Mouse (Mus musculus) embryonic facial prominence, embryonic 13.5 days (tissue): Measurements from ENCODE around the gene Pdp2. TPM values are rescaled to one million over a fixed set of nuclear protein-coding genes. Genes with fewer than 3 reads are reported as not detected.
"Not testable (repeated sequence)": the region's sequence is repeated elsewhere in the genome, so short reads cannot be mapped to it uniquely, and the experiment has no call there.

Source experiments
- ATAC-seq: fragments of 200-750 bp; cut with Nextera tagmentation; 2 replicates; pipeline ENCODE4 v1.8.0; 2017; ENCODE audit warnings: low read depth; ENCODE audit not compliant: insufficient number of reproducible peaks, insufficient read depth, low FRiP score, low TSS enrichment
- H3K27ac ChIP-seq: fragments of 300-500 bp; sonication (generic); 2 replicates; pipeline ENCODE4 v1.5.1; 2015; ENCODE audit warnings: moderate library complexity, mild to moderate bottlenecking, inconsistent platforms
- H3K27me3 ChIP-seq: fragments of 300-500 bp; sonication (generic); 2 replicates; pipeline ENCODE4 v1.6.1; 2015; ENCODE audit warnings: mild to moderate bottlenecking, inconsistent platforms
- H3K36me3 ChIP-seq: fragments of 300-500 bp; sonication (generic); 2 replicates; pipeline ENCODE4 v1.6.1; 2015; ENCODE audit warnings: mild to moderate bottlenecking, inconsistent platforms
- H3K4me1 ChIP-seq: fragments of 300-500 bp; sonication (generic); 2 replicates; pipeline ENCODE4 v1.6.1; 2015; ENCODE audit warnings: inconsistent platforms
- H3K4me2 ChIP-seq: fragments of 300-500 bp; sonication (generic); 2 replicates; pipeline ENCODE4 v1.6.1; 2015; ENCODE audit warnings: moderate library complexity, mild to moderate bottlenecking, inconsistent platforms
- H3K4me3 ChIP-seq: fragments of 300-500 bp; sonication (generic); 2 replicates; pipeline ENCODE4 v1.5.1; 2015; ENCODE audit warnings: mild to moderate bottlenecking, inconsistent platforms
- H3K9ac ChIP-seq: fragments of 300-500 bp; sonication (generic); 2 replicates; pipeline ENCODE4 v1.6.1; 2015; ENCODE audit warnings: mild to moderate bottlenecking, inconsistent platforms
- H3K9me3 ChIP-seq: fragments of 300-500 bp; sonication (generic); 2 replicates; pipeline ENCODE4 v1.6.1; 2016; ENCODE audit warnings: inconsistent platforms
- WGBS: fragments of 180-500 bp; shearing (Covaris S2); methylation state at CpG from one replicate; pipeline ENCODE4 v1.1.7; 2015; ENCODE audit warnings: mixed read lengths; 5-methylcytosine and 5-hydroxymethylcytosine counted together
- polyA plus RNA-seq: library from polyadenylated mRNA; unstranded; fragments of >200 nt; fragmentation: Nextera tagmentation; extraction: Ambion mirVana; gene quantifications from 2 replicates; pipeline ENCODE4 v1.2.1, GENCODE M21; 2015

The Pdp2 gene
- polyA plus RNA-seq, 1 experiment from 2014 or later, result 11.0 TPM

- Histone ChIP-seq H3K4me3 (no peak overlapping the region), H3K36me3 (peaks cover 16% of the 10 kb centered on the region), H3K9ac (no peak overlapping the region), H3K9me3 (no peaks in the 10 kb centered on the region), H3K4me1 (peaks cover 18% of the 10 kb centered on the region), H3K4me2 (no peak overlapping the region), H3K27me3 (peaks cover 23% of the 10 kb centered on the region), H3K27ac (no peak overlapping the region)
- no peak for ATAC-seq
- WGBS, result 57% methylated on average over 9 of the region's 9 CpGs
These were observed 42.0 kb downstream of the Pdp2 start for GRCm38 (mm10) chr8:104633156-104633744.

GRCm38 (mm10) chr8:104635004-104635710 is 43.9 kb downstream of the Pdp2 start:
- no peak for ATAC-seq
- Histone ChIP-seq H3K4me2 (no peak overlapping the region), H3K4me3 (no peak overlapping the region), H3K9ac (no peak overlapping the region), H3K4me1 (peaks cover 22% of the 10 kb centered on the region), H3K27me3 (peaks cover 10% of the 10 kb centered on the region), H3K36me3 (peaks cover 31% of the 10 kb centered on the region), H3K27ac (no peak overlapping the region), H3K9me3 (no peaks in the 10 kb centered on the region)
- WGBS, result 91% methylated on average over 3 of the region's 3 CpGs

- Histone ChIP-seq H3K27me3 (no peaks in the 10 kb centered on the region), H3K9me3 (no peaks in the 10 kb centered on the region), H3K4me2 (no peak overlapping the region), H3K27ac (no peak overlapping the region), H3K36me3 (peaks cover 31% of the 10 kb centered on the region), H3K9ac (no peak overlapping the region), H3K4me3 (no peak overlapping the region), H3K4me1 (peaks cover 20% of the 10 kb centered on the region)
- no peak for ATAC-seq
- WGBS, result 90% methylated on average over 6 of the region's 6 CpGs
These were observed 46.8 kb downstream of the Pdp2 start for GRCm38 (mm10) chr8:104638010-104638409.

GRCm38 (mm10) chr8:104640241-104640640 is 49.0 kb downstream of the Pdp2 start:
- Histone ChIP-seq H3K27ac (no peak overlapping the region), H3K36me3 (peaks cover 25% of the 10 kb centered on the region), H3K27me3 (no peaks in the 10 kb centered on the region), H3K9ac (peak overlapping the region; percentile 85), H3K4me1 (peaks cover 20% of the 10 kb centered on the region), H3K4me2 (peak overlapping the region; percentile 87), H3K9me3 (no peaks in the 10 kb centered on the region), H3K4me3 (peak overlapping the region; percentile 83)
- no peak for ATAC-seq
- WGBS, result 91% methylated on average over 7 of the region's 7 CpGs

- Histone ChIP-seq H3K36me3 (peaks cover 19% of the 10 kb centered on the region), H3K27me3 (no peaks in the 10 kb centered on the region), H3K4me1 (peaks cover 20% of the 10 kb centered on the region), H3K9ac (peak overlapping the region; percentile 85), H3K27ac (no peak overlapping the region), H3K9me3 (no peaks in the 10 kb centered on the region), H3K4me3 (peak overlapping the region; percentile 83), H3K4me2 (peak overlapping the region; percentile 87)
- 7% methylated on average over 25 of the region's 25 CpGs for WGBS
- no peak for ATAC-seq
These were observed 49.6 kb downstream of the Pdp2 start for GRCm38 (mm10) chr8:104640831-104641370.

- H3K4me3 ChIP-seq, result peak within 1 kb of the TSS; percentile 83
- no peaks in the 10 kb centered on the region for H3K9me3 ChIP-seq
- peaks cover 18% of the 10 kb centered on the region for H3K36me3 ChIP-seq
- H3K4me1 ChIP-seq, result peaks cover 20% of the 10 kb centered on the region
- peak within 1 kb of the TSS; percentile 79 for H3K27ac ChIP-seq
- no peaks in the 10 kb centered on the region for H3K27me3 ChIP-seq
- WGBS, result under 1% methylated on average over 66 of the region's 66 CpGs
- H3K9ac ChIP-seq, result peak within 1 kb of the TSS; percentile 85
- H3K4me2 ChIP-seq, result peak within 1 kb of the TSS; percentile 87
- ATAC-seq, result peak; percentile 91
These were observed 50.4 kb downstream of the Pdp2 start, which contains the start of gene Ciao2b for GRCm38 (mm10) chr8:104641426-104642323. TSS of gene Ciao2b (minus strand) at chr8:104641965.

- peak overlapping the region; percentile 83 for H3K4me3 ChIP-seq
- WGBS, result 66% methylated on average over 6 of the region's 6 CpGs
- ATAC-seq, result no peak
- no peaks in the 10 kb centered on the region for H3K9me3 ChIP-seq
- peak overlapping the region; percentile 87 for H3K4me2 ChIP-seq
- H3K27me3 ChIP-seq, result no peaks in the 10 kb centered on the region
- H3K36me3 ChIP-seq, result peaks cover 18% of the 10 kb centered on the region
- H3K4me1 ChIP-seq, result peaks cover 20% of the 10 kb centered on the region
- peak overlapping the region; percentile 79; the same call in 1 of the 2 replicates for H3K27ac ChIP-seq
- H3K9ac ChIP-seq, result peak overlapping the region; percentile 85
These were observed 51.0 kb downstream of the Pdp2 start for GRCm38 (mm10) chr8:104642324-104642654.

GRCm38 (mm10) chr8:104644187-104644586 is 52.9 kb downstream of the Pdp2 start:
- not testable (repeated sequence) for H3K36me3 ChIP-seq, H3K4me2 ChIP-seq, H3K4me3 ChIP-seq, ATAC-seq, H3K9ac ChIP-seq, H3K27ac ChIP-seq, H3K27me3 ChIP-seq, H3K9me3 ChIP-seq
- H3K4me1 ChIP-seq, result peaks cover 20% of the 10 kb centered on the region
- WGBS, result 69% methylated on average over 3 of the region's 3 CpGs

Other genes with a start within 250 kb of the Pdp2 start
- gene Cmtm4, start 195.6 kb upstream of the Pdp2 start, polyA plus RNA-seq, result 3.6 and 3.7 TPM in 2 replicates
- 73.0 and 74.8 TPM in 2 replicates for gene Dync1li2, start 148.4 kb upstream of the Pdp2 start, polyA plus RNA-seq
- 0.39 and 0.51 TPM in 2 replicates for gene Terb1, start 81.5 kb upstream of the Pdp2 start, polyA plus RNA-seq
- gene Nae1, start 56.8 kb upstream of the Pdp2 start, polyA plus RNA-seq, result 111 TPM in 2 replicates
- 1.7 and 1.8 TPM in 2 replicates for gene Car7, start 56.8 kb upstream of the Pdp2 start, polyA plus RNA-seq
- not detected in 2 replicates for gene Cdh16, start 32.9 kb downstream of the Pdp2 start, polyA plus RNA-seq
- gene Rrad, start 39.9 kb downstream of the Pdp2 start, polyA plus RNA-seq, result 3.4 and 6.1 TPM in 2 replicates
- 79.5 and 83.5 TPM in 2 replicates for gene Ciao2b, start 50.5 kb downstream of the Pdp2 start, polyA plus RNA-seq
- 0.91 TPM in 1 of 2 replicates, not detected in the other for gene Ces2a, start 142.6 kb downstream of the Pdp2 start, polyA plus RNA-seq
- gene Ces2b, start 240.1 kb downstream of the Pdp2 start, polyA plus RNA-seq, result 0.22 and 0.31 TPM in 2 replicates